Mouse (Mus musculus) E14TG2a.4 (cell line): ENCODE results near the gene Myo1e.

ENCODE experiments used
- CTCF ChIP-seq: conservative IDR thresholded peaks from 2 replicates; pipeline ENCODE4 v1.5.1; 2014; ENCODE audit warnings: low read length
- NANOG ChIP-seq: IDR thresholded peaks from 2 replicates; pipeline ENCODE4 v1.6.1; 2014; ENCODE audit warnings: borderline replicate concordance, low read length, mixed read lengths
- POU5F1 ChIP-seq: IDR thresholded peaks from 2 replicates; pipeline ENCODE4 v1.6.1; 2014; ENCODE audit warnings: low read length, borderline replicate concordance

DNA sequence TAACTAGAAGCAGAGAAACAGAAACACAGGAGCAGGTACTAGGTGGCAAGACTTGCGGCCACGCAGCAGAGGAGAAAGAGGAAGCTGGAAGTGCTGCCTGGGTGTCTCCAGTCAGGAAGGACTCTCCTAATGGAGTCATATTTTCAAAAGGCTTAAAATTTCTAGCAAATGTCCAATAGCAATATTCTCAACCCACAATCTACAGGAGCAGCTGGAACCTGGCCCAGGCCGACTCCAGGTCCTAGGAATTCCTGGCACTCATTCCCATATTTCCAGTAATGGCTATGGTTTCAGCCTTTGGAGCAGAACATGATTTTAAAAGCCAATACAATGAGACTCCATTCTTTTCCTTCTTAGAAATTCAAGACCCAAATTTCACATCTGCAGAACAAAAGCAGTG lies 182.4 kb downstream of the Myo1e start:
- TF ChIP-seq CTCF, result no peak
- TF ChIP-seq POU5F1, result no peak
- no peak for TF ChIP-seq NANOG
